Mouse (Mus musculus): Measurements from ENCODE around the gene Pus7. TPM values are rescaled to one million over a fixed set of nuclear protein-coding genes. Genes with fewer than 3 reads are reported as not detected.

Pus7 gene
- polyA plus RNA-seq, 1 experiment from 2014 or later, result 25.6 TPM

GRCm38 (mm10) chr5:23764557-23764956, 19.0 kb downstream of the Pus7 start:
- H3K9me3 ChIP-seq (ENCODE audit: control insufficient read depth, low read length), result no peaks in the 10 kb centered on the region
- no peak for ATAC-seq (ENCODE audit: low FRiP score)
- H3K4me2 ChIP-seq, result no peak overlapping the region
- H3K27ac ChIP-seq (ENCODE audit: low read depth, low read length), result no peak overlapping the region
- no peaks in the 10 kb centered on the region for H3K4me1 ChIP-seq (ENCODE audit: control insufficient read depth, insufficient read depth, low read length)
- H3K27me3 ChIP-seq (ENCODE audit: control insufficient read depth, insufficient read depth, low read length), result no peaks in the 10 kb centered on the region
- WGBS, result 93% methylated on average over 5 of the region's 5 CpGs
- H3K36me3 ChIP-seq (ENCODE audit: control insufficient read depth, insufficient read depth, low read length), result no peaks in the 10 kb centered on the region
- no peak for DNase-seq (ENCODE audit: low spot score, missing footprints)
- no peak overlapping the region for H3K9ac ChIP-seq (ENCODE audit: low read length)
- H3K4me3 ChIP-seq (ENCODE audit: low read depth, low read length), result no peak overlapping the region

DNA sequence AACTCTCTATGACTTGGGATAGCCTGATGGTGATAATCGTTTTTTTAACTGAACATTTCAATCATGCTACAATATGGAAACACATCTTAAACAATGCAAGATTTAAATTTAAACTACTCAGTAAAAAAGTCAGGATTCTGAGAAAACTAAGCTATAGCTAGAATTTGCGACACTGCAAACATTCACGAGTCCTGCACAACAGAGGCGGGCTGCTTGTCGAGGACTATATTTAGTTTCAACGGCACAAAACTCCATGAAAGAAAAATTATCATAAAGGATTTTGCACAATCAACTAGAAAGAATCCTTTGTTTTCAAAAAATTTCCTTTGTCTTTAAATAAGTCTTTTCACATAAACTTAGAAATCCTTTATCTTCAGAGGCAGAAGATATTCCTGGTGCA, 21.0 kb downstream of the Pus7 start:
- Histone ChIP-seq H3K9ac (ENCODE audit: low read length) (no peak overlapping the region), H3K9me3 (ENCODE audit: control insufficient read depth, low read length) (no peaks in the 10 kb centered on the region), H3K27me3 (ENCODE audit: control insufficient read depth, insufficient read depth, low read length) (no peaks in the 10 kb centered on the region), H3K36me3 (ENCODE audit: control insufficient read depth, insufficient read depth, low read length) (no peaks in the 10 kb centered on the region; the same call in 1 of the 2 replicates), H3K4me3 (ENCODE audit: low read depth, low read length) (no peak overlapping the region), H3K27ac (ENCODE audit: low read depth, low read length) (no peak overlapping the region), H3K4me2 (no peak overlapping the region), H3K4me1 (ENCODE audit: control insufficient read depth, insufficient read depth, low read length) (no peaks in the 10 kb centered on the region)
- DNase-seq (ENCODE audit: low spot score, missing footprints) (no peak), ATAC-seq (ENCODE audit: low FRiP score) (no peak)
- WGBS, result 96% methylated on average over 6 of the region's 6 CpGs

DNA sequence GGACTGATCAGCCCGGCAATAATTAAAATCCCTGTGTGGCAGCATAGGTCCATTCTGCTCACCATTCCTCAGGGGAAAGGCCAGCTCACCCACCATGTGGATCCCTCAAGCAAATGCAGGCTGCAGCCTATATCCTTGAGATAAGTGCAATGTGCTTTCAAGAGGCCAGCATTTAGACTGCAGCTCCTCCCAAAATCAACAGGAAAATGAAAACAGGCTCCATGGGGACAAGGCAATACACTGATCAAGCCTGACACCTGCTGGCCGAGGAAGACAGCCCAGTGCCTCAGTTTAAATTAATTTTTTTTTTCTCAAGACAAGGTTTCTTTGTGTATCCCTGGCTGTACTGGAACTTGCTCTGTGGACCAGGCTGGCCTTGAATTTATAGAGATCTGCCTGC, 24.9 kb downstream of the Pus7 start:
- no peak overlapping the region for H3K27ac ChIP-seq (ENCODE audit: low read depth, low read length)
- H3K4me3 ChIP-seq (ENCODE audit: low read depth, low read length), result no peak overlapping the region
- peak; percentile 46; the same call in 1 of the 2 replicates for ATAC-seq (ENCODE audit: low FRiP score)
- WGBS, result 65% methylated on average over 2 of the region's 2 CpGs
- H3K9me3 ChIP-seq (ENCODE audit: control insufficient read depth, low read length), result no peaks in the 10 kb centered on the region
- no peaks in the 10 kb centered on the region for H3K4me1 ChIP-seq (ENCODE audit: control insufficient read depth, insufficient read depth, low read length)
- no peaks in the 10 kb centered on the region for H3K27me3 ChIP-seq (ENCODE audit: control insufficient read depth, insufficient read depth, low read length)
- no peak overlapping the region for H3K9ac ChIP-seq (ENCODE audit: low read length)
- H3K36me3 ChIP-seq (ENCODE audit: control insufficient read depth, insufficient read depth, low read length), result peaks cover 9% of the 10 kb centered on the region
- no peak overlapping the region for H3K4me2 ChIP-seq
- no peak for DNase-seq (ENCODE audit: low spot score, missing footprints)

DNA sequence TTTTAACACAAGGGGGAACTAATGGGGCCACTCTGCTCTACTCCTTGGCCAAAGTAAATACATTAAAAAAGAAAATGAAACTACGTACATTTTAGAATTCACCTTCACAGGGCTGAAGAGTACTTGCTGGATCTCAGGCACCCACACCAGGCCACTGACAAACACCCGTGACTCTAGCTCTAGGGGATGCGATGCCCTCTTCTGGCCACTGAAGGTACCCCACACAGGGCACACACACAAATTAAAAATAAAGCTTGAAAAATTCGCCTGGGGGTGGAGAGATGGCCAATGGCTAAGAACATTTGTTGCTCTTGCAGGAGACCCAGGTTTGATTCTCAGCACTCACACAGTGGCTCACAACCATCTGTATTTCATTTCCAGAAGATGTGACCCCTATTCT, 27.1 kb downstream of the Pus7 start:
- WGBS, result 96% methylated on average over 4 of the region's 4 CpGs
- H3K4me1 ChIP-seq (ENCODE audit: control insufficient read depth, insufficient read depth, low read length), result no peaks in the 10 kb centered on the region
- no peaks in the 10 kb centered on the region for H3K9me3 ChIP-seq (ENCODE audit: control insufficient read depth, low read length)
- H3K9ac ChIP-seq (ENCODE audit: low read length), result no peak overlapping the region
- DNase-seq (ENCODE audit: low spot score, missing footprints) (no peak), ATAC-seq (ENCODE audit: low FRiP score) (no peak)
- H3K36me3 ChIP-seq (ENCODE audit: control insufficient read depth, insufficient read depth, low read length), result peaks cover 9% of the 10 kb centered on the region
- H3K27me3 ChIP-seq (ENCODE audit: control insufficient read depth, insufficient read depth, low read length), result no peaks in the 10 kb centered on the region
- H3K4me3 ChIP-seq (ENCODE audit: low read depth, low read length), result no peak overlapping the region
- no peak overlapping the region for H3K4me2 ChIP-seq
- no peak overlapping the region for H3K27ac ChIP-seq (ENCODE audit: low read depth, low read length)

DNA sequence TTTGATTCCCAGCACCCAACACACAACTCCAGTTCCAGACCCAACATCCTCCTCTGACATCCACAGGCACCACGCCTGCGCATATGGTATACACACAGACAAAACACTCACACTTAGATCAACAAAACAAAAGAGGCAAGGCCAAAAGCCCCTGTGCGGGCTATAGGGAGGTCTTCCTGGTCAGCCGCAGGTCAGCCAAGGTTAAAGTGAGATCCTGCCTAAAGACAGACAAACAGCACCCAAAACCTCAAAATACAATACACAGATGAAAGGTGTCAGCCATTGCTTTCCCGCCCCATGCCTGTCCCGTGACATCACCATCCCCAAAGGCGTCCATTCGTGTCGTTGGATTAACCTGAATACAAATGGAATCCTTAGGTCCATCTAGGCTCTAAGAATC, 27.9 kb downstream of the Pus7 start:
- H3K4me1 ChIP-seq (ENCODE audit: control insufficient read depth, insufficient read depth, low read length), result no peaks in the 10 kb centered on the region
- no peak overlapping the region for H3K27ac ChIP-seq (ENCODE audit: low read depth, low read length)
- WGBS, result 97% methylated on average over 9 of the region's 9 CpGs
- peaks cover 9% of the 10 kb centered on the region for H3K36me3 ChIP-seq (ENCODE audit: control insufficient read depth, insufficient read depth, low read length)
- no peaks in the 10 kb centered on the region for H3K27me3 ChIP-seq (ENCODE audit: control insufficient read depth, insufficient read depth, low read length)
- no peaks in the 10 kb centered on the region for H3K9me3 ChIP-seq (ENCODE audit: control insufficient read depth, low read length)
- no peak for DNase-seq (ENCODE audit: low spot score, missing footprints)
- H3K4me3 ChIP-seq (ENCODE audit: low read depth, low read length), result no peak overlapping the region
- no peak overlapping the region for H3K4me2 ChIP-seq
- no peak overlapping the region for H3K9ac ChIP-seq (ENCODE audit: low read length)
- no peak for ATAC-seq (ENCODE audit: low FRiP score)

DNA sequence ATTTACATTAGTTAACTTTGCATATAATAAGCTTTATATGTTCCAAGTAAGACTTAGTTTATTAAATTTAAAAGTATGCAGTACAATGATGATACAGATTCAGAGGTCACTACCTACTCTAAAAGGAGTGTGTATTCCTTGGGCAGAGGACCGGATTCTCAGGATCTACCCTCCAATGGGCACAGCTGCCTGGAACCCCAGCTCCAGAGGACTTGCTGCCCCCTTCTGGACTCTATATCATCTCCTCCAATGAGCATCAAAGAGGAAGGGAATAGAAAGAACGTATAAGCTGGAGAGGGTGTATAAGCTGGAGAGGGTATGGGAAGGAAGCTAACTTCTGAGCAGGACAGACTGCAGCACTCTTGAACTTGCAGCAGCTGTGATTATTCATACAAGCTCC, 33.6 kb downstream of the Pus7 start:
- Histone ChIP-seq H3K36me3 (ENCODE audit: control insufficient read depth, insufficient read depth, low read length) (peaks cover 7% of the 10 kb centered on the region; the same call in 1 of the 2 replicates), H3K27me3 (ENCODE audit: control insufficient read depth, insufficient read depth, low read length) (no peaks in the 10 kb centered on the region), H3K9me3 (ENCODE audit: control insufficient read depth, low read length) (no peaks in the 10 kb centered on the region), H3K4me2 (no peak overlapping the region), H3K9ac (ENCODE audit: low read length) (no peak overlapping the region), H3K4me1 (ENCODE audit: control insufficient read depth, insufficient read depth, low read length) (no peaks in the 10 kb centered on the region), H3K27ac (ENCODE audit: low read depth, low read length) (no peak overlapping the region), H3K4me3 (ENCODE audit: low read depth, low read length) (no peak overlapping the region)
- no peak for ATAC-seq (ENCODE audit: low FRiP score)
- 66% methylated on average over 2 of the region's 2 CpGs for WGBS
- no peak for DNase-seq (ENCODE audit: low spot score, missing footprints)

DNA sequence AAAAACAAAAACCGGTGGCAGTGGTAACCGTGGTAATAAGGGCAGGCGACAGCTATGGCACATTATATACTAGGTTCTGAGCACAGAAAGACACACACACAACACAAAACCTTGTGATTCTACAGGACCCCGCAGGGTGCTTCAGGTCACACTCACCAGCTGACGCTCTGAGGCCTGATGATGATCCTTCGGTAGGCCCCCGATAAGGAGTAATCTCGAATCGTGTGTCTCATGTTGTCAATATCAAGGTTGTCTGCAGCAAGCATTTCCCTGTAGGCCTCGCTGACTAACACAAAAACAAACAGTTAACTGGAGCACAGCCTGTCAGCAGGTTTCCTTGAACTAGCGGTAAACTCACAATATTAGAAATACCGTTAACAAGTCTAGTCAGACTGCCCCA, 40.2 kb downstream of the Pus7 start:
- Histone ChIP-seq H3K4me2 (no peak overlapping the region), H3K36me3 (ENCODE audit: control insufficient read depth, insufficient read depth, low read length) (peaks cover 12% of the 10 kb centered on the region; the same call in 1 of the 2 replicates), H3K27ac (ENCODE audit: low read depth, low read length) (no peak overlapping the region), H3K9me3 (ENCODE audit: control insufficient read depth, low read length) (no peaks in the 10 kb centered on the region), H3K9ac (ENCODE audit: low read length) (no peak overlapping the region), H3K4me1 (ENCODE audit: control insufficient read depth, insufficient read depth, low read length) (no peaks in the 10 kb centered on the region), H3K27me3 (ENCODE audit: control insufficient read depth, insufficient read depth, low read length) (no peaks in the 10 kb centered on the region), H3K4me3 (ENCODE audit: low read depth, low read length) (no peak overlapping the region)
- DNase-seq (ENCODE audit: low spot score, missing footprints) (no peak), ATAC-seq (ENCODE audit: low FRiP score) (no peak)
- WGBS, result 95% methylated on average over 12 of the region's 12 CpGs

DNA sequence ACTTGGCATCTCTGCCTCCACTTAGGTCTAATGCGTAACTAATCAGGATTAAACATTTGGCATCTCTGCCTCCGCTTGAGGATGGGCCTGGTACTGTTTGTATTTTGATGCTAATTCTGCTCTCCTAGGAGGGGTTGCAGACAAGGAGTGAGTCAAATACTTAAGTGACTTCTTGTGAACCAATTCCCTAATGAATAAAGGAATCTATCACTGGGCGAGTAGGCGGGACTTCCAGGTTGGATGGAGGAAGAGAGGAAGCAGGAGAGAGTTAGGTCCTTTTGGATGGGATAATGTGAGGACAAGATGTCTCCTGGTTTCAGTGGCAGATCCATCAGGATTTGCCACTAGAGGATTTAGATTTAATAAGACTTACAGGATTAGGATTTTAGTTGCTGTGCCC, 46.4 kb downstream of the Pus7 start:
- H3K27ac ChIP-seq (ENCODE audit: low read depth, low read length), result no peak overlapping the region
- no peaks in the 10 kb centered on the region for H3K4me1 ChIP-seq (ENCODE audit: control insufficient read depth, insufficient read depth, low read length)
- no peak for ATAC-seq (ENCODE audit: low FRiP score)
- H3K4me2 ChIP-seq, result no peak overlapping the region
- H3K27me3 ChIP-seq (ENCODE audit: control insufficient read depth, insufficient read depth, low read length), result no peaks in the 10 kb centered on the region
- H3K9ac ChIP-seq (ENCODE audit: low read length), result no peak overlapping the region
- WGBS, result 75% methylated on average over 4 of the region's 4 CpGs
- no peak for DNase-seq (ENCODE audit: low spot score, missing footprints)
- H3K36me3 ChIP-seq (ENCODE audit: control insufficient read depth, insufficient read depth, low read length), result peaks cover 2% of the 10 kb centered on the region; the same call in 1 of the 2 replicates
- H3K9me3 ChIP-seq (ENCODE audit: control insufficient read depth, low read length), result no peaks in the 10 kb centered on the region
- H3K4me3 ChIP-seq (ENCODE audit: low read depth, low read length), result no peak overlapping the region

- Histone ChIP-seq H3K27me3 (ENCODE audit: control insufficient read depth, insufficient read depth, low read length) (no peaks in the 10 kb centered on the region), H3K27ac (ENCODE audit: low read depth, low read length) (no peak overlapping the region), H3K36me3 (ENCODE audit: control insufficient read depth, insufficient read depth, low read length) (0 out of 2 replicates have a peak, but pooled peaks cover 2% of the 10 kb centered on the region), H3K4me2 (no peak overlapping the region), H3K4me3 (ENCODE audit: low read depth, low read length) (no peak overlapping the region), H3K9me3 (ENCODE audit: control insufficient read depth, low read length) (no peaks in the 10 kb centered on the region), H3K9ac (ENCODE audit: low read length) (no peak overlapping the region), H3K4me1 (ENCODE audit: control insufficient read depth, insufficient read depth, low read length) (no peaks in the 10 kb centered on the region)
- ATAC-seq (ENCODE audit: low FRiP score), result no peak
- 69% methylated on average over 4 of the region's 4 CpGs for WGBS
- DNase-seq (ENCODE audit: low spot score, missing footprints), result no peak
These were observed 47.1 kb downstream of the Pus7 start for GRCm38 (mm10) chr5:23736366-23736765.

DNA sequence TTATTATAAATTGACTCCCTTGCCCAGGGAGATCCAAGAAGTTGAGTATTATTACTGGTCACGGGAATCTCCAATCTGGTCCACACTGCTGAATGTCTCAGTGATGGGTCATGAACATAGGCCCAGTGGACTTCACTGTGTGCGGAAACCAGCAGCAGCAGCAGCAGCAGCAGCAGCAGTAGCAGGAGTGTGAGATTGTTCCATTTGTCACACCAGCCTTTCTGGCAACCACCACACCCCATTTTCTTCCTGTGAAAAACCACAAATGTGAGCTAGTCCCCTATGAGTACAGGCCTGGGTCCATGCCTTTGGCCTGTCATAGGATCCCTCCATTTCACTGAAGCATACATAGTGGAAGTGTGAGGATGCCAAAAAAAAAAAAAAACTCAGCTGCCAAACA, 61.6 kb downstream of the Pus7 start:
- Histone ChIP-seq H3K4me3 (ENCODE audit: low read depth, low read length) (no peak overlapping the region), H3K9ac (ENCODE audit: low read length) (no peak overlapping the region), H3K9me3 (ENCODE audit: control insufficient read depth, low read length) (no peaks in the 10 kb centered on the region), H3K4me1 (ENCODE audit: control insufficient read depth, insufficient read depth, low read length) (no peaks in the 10 kb centered on the region), H3K36me3 (ENCODE audit: control insufficient read depth, insufficient read depth, low read length) (no peaks in the 10 kb centered on the region), H3K27me3 (ENCODE audit: control insufficient read depth, insufficient read depth, low read length) (no peaks in the 10 kb centered on the region), H3K4me2 (no peak overlapping the region), H3K27ac (ENCODE audit: low read depth, low read length) (no peak overlapping the region)
- 90% methylated on average over 2 of the region's 2 CpGs for WGBS
- no peak for DNase-seq (ENCODE audit: low spot score, missing footprints)
- ATAC-seq (ENCODE audit: low FRiP score), result no peak

Measured in midbrain, embryonic 11.5 days (tissue).